Mouse (Mus musculus) embryonic facial prominence, embryonic 12.5 days (tissue): Measurements from ENCODE around the gene Tapt1. TPM values are rescaled to one million over a fixed set of nuclear protein-coding genes. Genes with fewer than 3 reads are reported as not detected.

Source experiments
- ATAC-seq: fragments of 200-750 bp; cut with Nextera tagmentation; 2 replicates; pipeline ENCODE4 v1.8.0; 2017; ENCODE audit not compliant: insufficient number of reproducible peaks, insufficient read depth, low FRiP score, low TSS enrichment
- H3K27ac ChIP-seq: fragments of 300-500 bp; sonication (generic); 2 replicates; pipeline ENCODE4 v1.5.1; 2016; ENCODE audit warnings: mild to moderate bottlenecking
- H3K27me3 ChIP-seq: fragments of 300-500 bp; sonication (generic); 2 replicates; pipeline ENCODE4 v1.6.1; 2016; ENCODE audit warnings: mild to moderate bottlenecking, moderate library complexity
- H3K36me3 ChIP-seq: fragments of 300-500 bp; sonication (generic); 2 replicates; pipeline ENCODE4 v1.6.1; 2016; ENCODE audit warnings: mild to moderate bottlenecking
- H3K4me1 ChIP-seq: fragments of 300-500 bp; sonication (generic); 2 replicates; pipeline ENCODE4 v1.6.1; 2016
- H3K4me2 ChIP-seq: fragments of 300-500 bp; sonication (generic); replicated peaks from 2 replicates; pipeline ENCODE4 v1.6.1; 2016; ENCODE audit warnings: mild to moderate bottlenecking, moderate library complexity
- H3K4me3 ChIP-seq: fragments of 300-500 bp; sonication (generic); 2 replicates; pipeline ENCODE4 v1.5.1; 2016; ENCODE audit warnings: mild to moderate bottlenecking
- H3K9ac ChIP-seq: fragments of 300-500 bp; sonication (generic); 2 replicates; pipeline ENCODE4 v1.6.1; 2016; ENCODE audit warnings: mild to moderate bottlenecking, moderate library complexity
- H3K9me3 ChIP-seq: fragments of 300-500 bp; sonication (generic); 2 replicates; pipeline ENCODE4 v1.6.1; 2016; ENCODE audit warnings: mild to moderate bottlenecking, moderate library complexity
- WGBS: fragments of 180-500 bp; shearing (Covaris S2); methylation state at CpG from one replicate; pipeline ENCODE4 v1.1.7; 2016; 5-methylcytosine and 5-hydroxymethylcytosine counted together
- polyA plus RNA-seq: library from polyadenylated mRNA; unstranded; fragments of >200 nt; fragmentation: Nextera tagmentation; extraction: Ambion mirVana; gene quantifications from 2 replicates; pipeline ENCODE4 v1.2.1, GENCODE M21; 2016

Tapt1 gene
- polyA plus RNA-seq, 1 experiment from 2014 or later: 40.5 TPM

DNA sequence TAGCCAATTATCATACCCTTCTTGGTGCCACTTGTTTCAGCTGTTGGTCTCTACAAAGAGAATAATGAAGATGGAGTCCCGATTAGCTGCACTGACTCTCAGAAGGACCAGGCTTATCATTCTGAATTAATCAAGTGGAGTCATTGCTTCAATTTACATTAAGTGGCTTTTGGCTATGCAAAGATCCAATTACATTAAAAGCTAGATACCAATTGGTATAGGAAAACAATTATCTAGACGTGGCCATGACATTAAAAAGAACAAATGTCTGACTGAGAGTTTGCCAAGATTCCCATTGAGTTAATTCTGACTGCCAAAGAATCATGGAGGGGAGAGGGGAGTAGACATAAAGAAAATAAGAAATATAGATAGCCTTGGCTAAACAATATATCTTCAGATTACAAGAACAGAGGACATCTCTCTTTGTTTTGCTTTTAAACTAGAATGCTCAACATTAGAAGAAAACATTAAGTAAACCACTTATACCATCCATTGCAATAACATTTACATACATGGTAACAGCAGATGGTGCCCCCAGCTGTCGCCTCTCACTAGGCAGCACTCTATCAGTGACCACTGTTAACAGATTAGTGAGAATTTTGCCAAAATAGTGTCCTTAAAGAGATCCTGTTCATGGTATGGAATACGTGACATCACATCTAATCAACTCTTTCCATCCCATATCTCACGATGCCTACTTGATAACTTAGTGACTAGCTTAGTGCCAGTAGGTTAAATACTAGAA is 24.0 kb upstream of the Tapt1 start:
- ATAC-seq: no peak
- Histone ChIP-seq H3K4me3 (no peak overlapping the region), H3K36me3 (no peaks in the 10 kb centered on the region), H3K4me2 (no peak overlapping the region), H3K9me3 (no peaks in the 10 kb centered on the region), H3K9ac (no peak overlapping the region), H3K27ac (no peak overlapping the region), H3K4me1 (no peaks in the 10 kb centered on the region), H3K27me3 (no peaks in the 10 kb centered on the region)
- WGBS: 84% methylated on average over 5 of the region's 5 CpGs

DNA sequence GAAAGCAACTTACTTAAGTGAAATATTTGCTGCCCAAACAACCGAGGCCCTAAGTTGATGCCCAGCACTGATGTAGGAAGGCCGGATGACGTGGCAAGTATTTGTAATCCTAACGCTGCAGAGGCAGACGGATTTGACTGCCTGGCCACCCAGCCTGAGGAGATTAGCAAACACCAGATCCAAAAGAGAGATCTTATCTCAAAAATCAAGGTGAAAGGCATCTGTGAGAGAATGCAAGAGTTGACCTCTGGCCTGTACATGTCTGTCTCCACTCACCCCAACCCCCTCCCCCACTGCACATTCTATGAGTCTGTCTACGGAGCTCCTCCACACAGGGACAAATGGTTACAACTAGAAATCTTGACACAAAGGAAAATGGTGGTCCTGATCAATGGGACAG is 22.9 kb upstream of the Tapt1 start:
- Histone ChIP-seq H3K4me1 (no peaks in the 10 kb centered on the region), H3K9ac (no peak overlapping the region), H3K27ac (no peak overlapping the region), H3K4me2 (no peak overlapping the region), H3K4me3 (no peak overlapping the region), H3K9me3 (no peaks in the 10 kb centered on the region), H3K27me3 (no peaks in the 10 kb centered on the region), H3K36me3 (no peaks in the 10 kb centered on the region)
- ATAC-seq: no peak
- 57% methylated on average over 6 of the region's 6 CpGs for WGBS

DNA sequence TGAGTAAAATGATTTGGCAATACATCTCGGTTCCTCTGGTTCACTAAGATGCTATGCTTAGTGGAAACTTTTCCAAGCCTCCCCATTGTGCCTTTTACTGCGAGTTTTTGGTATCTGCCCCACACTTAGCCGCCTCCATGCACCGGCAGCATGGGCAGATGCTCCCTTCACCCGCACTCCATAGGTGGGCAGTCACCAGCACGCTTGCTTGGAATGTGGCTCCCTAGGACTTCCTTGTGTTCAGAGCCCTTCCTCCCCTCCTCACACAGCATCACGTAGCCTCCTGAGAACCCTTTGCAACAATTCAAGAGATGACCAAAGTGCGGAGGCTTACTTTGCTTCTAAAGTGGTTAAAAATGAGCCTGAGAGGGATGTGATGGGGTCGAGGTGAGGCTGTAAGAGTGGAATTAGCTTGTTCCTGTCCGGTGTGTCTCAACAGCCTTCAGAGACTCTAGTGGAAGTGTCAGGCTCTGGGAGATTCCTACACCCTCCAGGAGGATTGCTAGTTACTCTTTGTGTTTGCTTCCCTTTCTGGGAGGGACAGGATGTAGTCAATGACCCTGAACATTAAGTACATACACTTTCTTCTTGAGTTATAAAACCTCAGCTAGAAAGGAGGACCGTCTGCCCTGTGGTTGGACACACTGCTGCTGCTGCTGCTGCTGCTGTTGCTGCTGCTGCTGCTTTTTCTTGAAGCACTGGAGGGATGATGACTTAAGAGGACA is 20.2 kb upstream of the Tapt1 start:
- H3K9ac ChIP-seq: no peak overlapping the region
- 28% methylated on average over 11 of the region's 11 CpGs for WGBS
- no peak overlapping the region for H3K4me3 ChIP-seq
- H3K27me3 ChIP-seq: no peaks in the 10 kb centered on the region
- H3K36me3 ChIP-seq: no peaks in the 10 kb centered on the region
- H3K4me2 ChIP-seq: no peak overlapping the region
- no peak overlapping the region for H3K27ac ChIP-seq
- no peaks in the 10 kb centered on the region for H3K9me3 ChIP-seq
- ATAC-seq: no peak
- no peaks in the 10 kb centered on the region for H3K4me1 ChIP-seq

DNA sequence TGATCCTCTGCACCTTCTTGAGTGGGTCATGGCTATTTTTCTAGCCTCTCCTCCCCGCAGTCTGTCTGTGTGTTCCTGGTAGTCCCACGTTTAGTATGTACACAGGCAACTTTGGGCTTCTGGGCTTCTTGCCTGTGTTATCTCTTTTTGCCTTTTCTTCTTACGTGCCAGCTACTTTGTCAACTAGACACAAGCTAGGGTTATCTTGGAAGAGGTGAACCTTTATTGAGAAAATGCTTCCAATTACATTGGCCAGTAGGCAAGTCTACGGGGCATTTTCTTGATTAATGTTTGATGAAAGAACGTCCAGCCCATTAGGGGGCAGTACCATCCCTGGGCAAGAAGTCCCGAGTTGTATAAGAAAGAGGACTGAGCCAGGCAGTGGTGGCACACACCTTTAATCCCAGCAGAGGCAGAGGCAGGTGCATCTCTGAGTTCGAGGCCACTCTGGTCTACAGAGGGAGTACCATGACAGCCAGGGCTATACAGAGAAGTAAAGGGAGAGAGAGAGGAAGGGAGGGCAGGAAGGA is 18.5 kb upstream of the Tapt1 start:
- no peak for ATAC-seq
- no peak overlapping the region for H3K4me2 ChIP-seq
- H3K27ac ChIP-seq: no peak overlapping the region
- H3K9me3 ChIP-seq: no peaks in the 10 kb centered on the region
- no peaks in the 10 kb centered on the region for H3K36me3 ChIP-seq
- 78% methylated on average over 7 of the region's 7 CpGs for WGBS
- H3K27me3 ChIP-seq: no peaks in the 10 kb centered on the region
- no peak overlapping the region for H3K9ac ChIP-seq
- no peak overlapping the region for H3K4me3 ChIP-seq
- H3K4me1 ChIP-seq: no peaks in the 10 kb centered on the region

DNA sequence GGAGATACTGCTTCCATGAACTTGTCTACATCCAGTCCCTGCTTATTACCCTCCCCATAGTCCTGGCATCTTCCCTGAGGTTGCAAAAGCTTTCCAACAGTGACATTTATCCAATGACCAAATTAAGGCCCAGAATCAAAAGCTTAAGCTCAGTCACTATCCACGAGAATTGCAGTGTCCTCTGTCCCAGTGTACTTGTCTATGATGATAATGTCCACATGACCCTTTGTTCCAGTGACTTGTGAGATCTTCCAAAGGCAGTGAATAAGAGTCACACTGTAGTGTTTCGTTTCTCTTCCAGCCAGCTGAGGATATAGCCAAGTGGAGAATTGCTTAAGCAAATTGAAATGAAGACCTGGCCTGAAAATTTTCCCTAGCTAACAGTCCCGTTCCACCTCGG is 16.4 kb upstream of the Tapt1 start:
- Histone ChIP-seq H3K27ac (no peak overlapping the region), H3K9ac (no peak overlapping the region), H3K4me3 (no peak overlapping the region), H3K4me1 (no peaks in the 10 kb centered on the region), H3K4me2 (no peak overlapping the region), H3K9me3 (no peaks in the 10 kb centered on the region), H3K36me3 (no peaks in the 10 kb centered on the region), H3K27me3 (no peaks in the 10 kb centered on the region)
- 82% methylated on average over 4 of the region's 4 CpGs for WGBS
- ATAC-seq: no peak

DNA sequence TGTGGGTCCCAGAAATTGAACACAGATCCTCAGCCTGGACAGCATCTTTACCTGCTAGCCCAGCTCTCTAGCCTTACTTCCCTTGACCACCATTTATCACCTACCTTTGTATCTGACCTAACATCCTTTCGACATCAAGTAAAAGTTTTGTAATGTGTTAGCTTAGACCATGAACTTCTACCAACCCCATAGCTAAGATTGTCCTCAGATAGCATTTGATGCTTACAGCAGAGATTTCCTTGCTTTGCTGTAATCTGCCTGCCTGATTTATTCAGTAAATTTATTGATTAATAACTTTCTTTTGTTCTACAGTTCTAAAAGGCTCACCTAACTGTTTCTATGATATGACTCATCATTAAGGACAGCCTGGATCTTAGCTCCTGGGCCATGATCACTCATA is 15.3 kb upstream of the Tapt1 start:
- no peak overlapping the region for H3K27ac ChIP-seq
- H3K9ac ChIP-seq: no peak overlapping the region
- no peaks in the 10 kb centered on the region for H3K9me3 ChIP-seq
- ATAC-seq: no peak
- H3K36me3 ChIP-seq: no peaks in the 10 kb centered on the region
- H3K27me3 ChIP-seq: no peaks in the 10 kb centered on the region
- H3K4me1 ChIP-seq: no peaks in the 10 kb centered on the region
- no peak overlapping the region for H3K4me3 ChIP-seq
- no peak overlapping the region for H3K4me2 ChIP-seq
- WGBS: 97% methylated on average over 1 of the region's 1 CpGs

DNA sequence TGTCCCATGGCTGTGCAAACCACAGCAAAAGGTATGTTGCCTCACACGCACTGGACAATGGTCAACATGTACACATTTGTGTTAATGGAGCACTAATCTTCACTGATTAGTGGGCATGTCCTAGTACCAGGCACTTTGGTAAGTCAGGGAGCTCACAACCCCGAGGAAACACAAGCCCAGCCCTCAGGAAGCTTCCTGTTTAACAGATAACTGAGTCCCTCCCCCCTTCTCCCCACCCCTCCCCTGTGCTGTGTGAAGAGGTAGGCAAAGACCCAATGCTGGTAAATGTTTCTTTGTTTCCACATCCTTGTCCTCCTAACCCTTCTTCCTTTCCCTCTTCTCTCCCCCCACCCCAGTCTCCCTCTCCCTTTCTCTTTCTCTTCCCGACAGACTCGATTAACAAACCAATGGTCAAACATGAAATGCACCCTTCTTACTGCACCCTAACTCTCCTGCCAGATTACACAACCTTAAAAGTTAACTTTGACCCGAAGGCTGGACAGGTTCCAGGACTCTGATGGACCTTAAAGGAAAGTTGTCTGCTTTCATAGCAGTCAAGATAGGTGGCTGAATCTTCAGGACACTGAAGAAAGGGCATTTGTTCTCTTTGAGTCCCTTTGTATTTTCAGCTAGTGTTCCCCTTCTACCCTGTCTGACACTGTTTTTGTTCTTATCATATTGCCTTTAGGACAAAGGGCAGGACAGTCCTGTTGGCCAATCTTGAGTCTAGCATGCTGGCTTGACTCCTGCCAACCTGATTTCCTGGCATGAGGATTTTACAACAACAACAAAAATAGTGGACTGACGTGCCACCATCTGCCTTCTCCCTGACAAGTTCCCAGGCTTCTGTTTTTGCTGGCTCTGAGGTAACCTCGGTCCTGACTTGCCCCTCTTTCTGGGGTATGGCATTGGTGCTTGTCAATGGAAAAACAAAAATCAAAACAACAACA is 13.0 kb upstream of the Tapt1 start:
- Histone ChIP-seq H3K4me3 (no peak overlapping the region), H3K9me3 (no peaks in the 10 kb centered on the region), H3K27me3 (no peaks in the 10 kb centered on the region), H3K27ac (no peak overlapping the region), H3K36me3 (no peaks in the 10 kb centered on the region), H3K4me1 (no peaks in the 10 kb centered on the region), H3K9ac (no peak overlapping the region), H3K4me2 (no peak overlapping the region)
- ATAC-seq: no peak
- WGBS: 52% methylated on average over 7 of the region's 7 CpGs

DNA sequence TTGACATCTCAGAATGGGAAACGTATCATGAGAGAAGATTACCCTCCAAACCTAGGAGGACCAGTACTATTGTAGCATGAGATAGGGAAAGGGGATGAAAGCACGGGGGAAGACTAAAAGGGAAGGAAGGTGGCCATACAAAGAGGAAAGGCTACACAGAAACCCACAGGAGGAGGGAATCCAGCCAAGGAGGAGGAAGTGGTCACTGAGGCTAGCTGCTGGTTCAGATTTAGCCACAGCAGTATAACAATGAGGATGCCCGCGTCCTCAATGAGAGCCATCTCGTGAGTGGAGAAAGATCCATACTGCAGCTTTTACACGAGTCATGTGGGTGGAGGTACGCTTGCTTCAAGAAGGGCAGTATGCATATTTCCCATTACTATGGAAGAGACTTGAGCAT is 11.8 kb upstream of the Tapt1 start:
- Histone ChIP-seq H3K27ac (no peak overlapping the region), H3K4me3 (no peak overlapping the region), H3K27me3 (no peaks in the 10 kb centered on the region), H3K4me2 (no peak overlapping the region), H3K9ac (no peak overlapping the region), H3K4me1 (no peaks in the 10 kb centered on the region), H3K36me3 (no peaks in the 10 kb centered on the region), H3K9me3 (no peaks in the 10 kb centered on the region)
- WGBS: 88% methylated on average over 7 of the region's 7 CpGs
- no peak for ATAC-seq

DNA sequence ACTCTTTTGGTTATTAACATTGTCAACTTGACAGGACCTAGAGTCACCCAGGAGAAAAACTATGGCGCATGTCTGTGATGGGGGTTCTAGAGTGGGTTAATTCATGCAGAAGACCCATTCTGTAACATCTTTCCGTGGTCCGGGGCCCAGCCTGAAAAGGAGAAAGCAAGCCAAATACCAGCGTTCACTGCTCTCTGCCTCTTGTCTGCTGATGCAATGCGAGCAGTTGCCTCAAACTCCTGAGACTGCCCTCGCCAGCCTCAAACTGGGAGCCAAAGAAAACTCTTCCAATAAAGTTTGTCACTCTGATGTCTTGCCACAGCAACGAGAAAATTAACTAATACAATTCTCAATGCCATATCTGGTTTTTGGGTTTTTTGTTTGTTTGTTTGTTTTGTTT is 8.2 kb upstream of the Tapt1 start:
- H3K4me2 ChIP-seq: no peak overlapping the region
- no peak overlapping the region for H3K4me3 ChIP-seq
- no peak overlapping the region for H3K9ac ChIP-seq
- H3K4me1 ChIP-seq: no peaks in the 10 kb centered on the region
- H3K27ac ChIP-seq: no peak overlapping the region
- no peak for ATAC-seq
- H3K27me3 ChIP-seq: no peaks in the 10 kb centered on the region
- no peaks in the 10 kb centered on the region for H3K9me3 ChIP-seq
- 89% methylated on average over 7 of the region's 7 CpGs for WGBS
- no peaks in the 10 kb centered on the region for H3K36me3 ChIP-seq

DNA sequence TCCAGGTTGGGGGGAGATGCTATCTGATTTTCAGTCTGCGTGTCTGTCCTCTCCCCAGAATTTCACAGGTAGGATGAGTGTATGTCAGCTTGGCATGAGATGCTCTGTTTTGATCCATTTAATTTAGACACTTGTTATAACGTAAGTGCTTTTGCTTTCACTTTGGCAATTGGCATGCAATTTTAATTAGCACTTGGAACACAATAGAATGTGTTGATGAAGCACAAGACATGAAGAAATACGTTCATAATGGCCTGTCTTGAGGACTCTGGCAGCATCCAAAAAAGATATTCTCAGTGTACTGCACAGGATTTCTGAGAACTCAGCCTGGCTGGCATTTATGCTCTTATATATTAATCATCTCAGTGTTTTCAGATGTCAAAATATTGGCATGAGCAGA is 7.5 kb upstream of the Tapt1 start:
- H3K4me3 ChIP-seq: no peak overlapping the region
- WGBS: 89% methylated on average over 3 of the region's 3 CpGs
- no peak overlapping the region for H3K4me2 ChIP-seq
- H3K27me3 ChIP-seq: no peaks in the 10 kb centered on the region
- H3K36me3 ChIP-seq: no peaks in the 10 kb centered on the region
- no peak overlapping the region for H3K9ac ChIP-seq
- no peak overlapping the region for H3K27ac ChIP-seq
- no peak for ATAC-seq
- H3K9me3 ChIP-seq: no peaks in the 10 kb centered on the region
- no peaks in the 10 kb centered on the region for H3K4me1 ChIP-seq

DNA sequence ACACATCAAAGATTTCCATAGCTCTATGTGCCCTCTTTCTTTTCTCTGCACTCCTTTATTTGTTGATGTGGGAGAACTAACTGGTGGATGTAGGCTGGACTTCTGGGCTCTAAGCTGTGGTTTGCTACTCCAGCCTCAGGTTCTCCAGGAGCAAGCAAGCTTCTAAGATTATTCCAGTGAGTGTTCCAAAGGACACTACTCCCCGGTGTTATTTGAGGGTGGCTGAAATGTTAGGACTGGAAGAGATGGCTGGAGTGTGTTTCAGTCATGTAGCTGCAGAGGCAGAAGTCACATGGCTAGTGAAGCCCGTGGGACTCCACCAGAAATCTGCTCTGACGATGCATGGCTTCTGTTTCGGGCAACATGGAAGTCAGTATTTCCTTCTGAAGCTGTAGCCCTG is 2.3 kb upstream of the Tapt1 start:
- Histone ChIP-seq H3K9me3 (no peaks in the 10 kb centered on the region), H3K27ac (no peak overlapping the region), H3K4me2 (no peak overlapping the region), H3K9ac (no peak overlapping the region), H3K4me3 (no peak overlapping the region), H3K36me3 (no peaks in the 10 kb centered on the region), H3K4me1 (peaks cover 28% of the 10 kb centered on the region; the same call in 1 of the 2 replicates), H3K27me3 (no peaks in the 10 kb centered on the region)
- ATAC-seq: no peak
- WGBS: 60% methylated on average over 4 of the region's 4 CpGs
